Mouse (Mus musculus): Measurements from ENCODE around the gene Npat.

DNA sequence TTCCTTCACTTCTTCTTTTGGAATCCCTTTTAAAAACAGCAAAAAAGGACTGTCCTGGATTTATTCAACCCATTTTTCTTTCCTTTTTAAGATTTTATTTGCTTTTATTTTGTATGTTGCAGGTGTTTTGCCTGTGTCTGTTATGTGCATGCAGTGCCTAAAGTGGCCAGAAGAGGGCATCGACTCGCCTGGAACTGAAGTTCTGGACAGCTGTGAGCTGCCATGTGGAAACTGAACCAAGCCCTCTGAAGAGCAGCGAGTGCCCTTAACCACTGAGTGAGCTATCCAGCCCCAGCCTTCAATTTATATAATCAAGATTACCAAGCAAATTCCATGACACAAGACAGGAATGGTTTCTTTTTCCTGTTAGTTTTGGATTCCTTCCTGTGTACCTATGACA is 57.9 kb downstream of the Npat start:
- peak; percentile 88 for TF ChIP-seq CTCF (IDR thresholded peaks at IDR 0.05)
- TF ChIP-seq EP300 (IDR thresholded peaks at IDR 0.05): no peak
